Mouse (Mus musculus): ENCODE measurements around the gene Dapk2.

DNA sequence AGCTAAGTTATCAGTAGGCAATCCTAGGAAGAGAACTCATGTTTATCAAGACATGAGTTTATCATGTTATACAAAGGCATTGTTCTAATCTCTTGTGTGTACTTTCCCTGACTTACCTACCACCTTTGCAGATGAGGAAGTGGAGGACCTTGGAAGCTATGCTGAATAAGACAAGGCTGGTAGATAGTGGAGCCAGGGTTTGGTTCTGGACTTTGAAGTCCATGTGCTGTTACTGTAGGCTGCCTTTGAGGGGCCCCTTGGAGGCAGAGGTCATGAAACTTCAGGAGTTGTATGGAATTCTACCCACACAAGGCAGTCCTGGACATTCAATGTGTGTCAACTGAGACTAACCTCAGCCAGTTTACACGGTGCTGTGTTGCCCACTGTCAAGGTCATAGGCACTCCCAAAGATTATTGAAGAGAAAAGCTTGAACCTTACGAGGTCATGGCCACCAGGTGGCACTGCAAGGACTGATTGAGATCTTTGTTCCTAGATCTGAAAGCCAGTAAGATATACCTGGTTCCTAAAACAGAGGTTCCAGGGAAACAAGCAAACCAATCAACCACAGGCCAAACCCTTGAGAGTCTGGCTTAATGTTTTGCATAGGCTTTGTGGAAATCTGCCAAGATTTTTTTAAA lies 125.7 kb downstream of the Dapk2 start:
- TF ChIP-seq CTCF (IDR thresholded peaks at IDR 0.05; ENCODE audit: low read depth, low read length) (no peak), POLR2A (IDR thresholded peaks at IDR 0.05; ENCODE audit: borderline replicate concordance, low read depth, low read length) (no peak)
